Mouse (Mus musculus) ES-E14 (cell line): Measurements from ENCODE around the gene Ttc13.

Source experiments
- CHD2 ChIP-seq: IDR thresholded peaks from 2 replicates; pipeline ENCODE4 v1.6.1; 2014; ENCODE audit warnings: mild to moderate bottlenecking, low read depth, low read length, inconsistent platforms
- HCFC1 ChIP-seq: IDR thresholded peaks from 2 replicates; pipeline ENCODE4 v1.6.1; 2012; ENCODE audit warnings: low read length, inconsistent platforms, borderline replicate concordance; ENCODE audit not compliant: insufficient read depth
- MAFK ChIP-seq: IDR thresholded peaks from 2 replicates; pipeline ENCODE4 v1.6.1; 2014; ENCODE audit warnings: mild to moderate bottlenecking, low read depth, low read length, inconsistent platforms; ENCODE audit not compliant: insufficient read depth
- ZC3H11A ChIP-seq: IDR thresholded peaks from 2 replicates; pipeline ENCODE4 v1.6.1; 2012; ENCODE audit warnings: low read depth, mild to moderate bottlenecking, inconsistent platforms, low read length, borderline replicate concordance
- ZNF384 ChIP-seq: IDR thresholded peaks from 2 replicates; pipeline ENCODE4 v1.6.1; 2012; ENCODE audit warnings: low read depth, low read length, inconsistent platforms

- TF ChIP-seq MAFK (no peak), ZNF384 (no peak), ZC3H11A (no peak), HCFC1 (no peak), CHD2 (no peak)
These were observed 95.5 kb downstream of the Ttc13 start for GRCm38 (mm10) chr8:124626251-124626650.
